8 mouse cellular contexts compared by ENCODE assay signal in the genomic region with DNA sequence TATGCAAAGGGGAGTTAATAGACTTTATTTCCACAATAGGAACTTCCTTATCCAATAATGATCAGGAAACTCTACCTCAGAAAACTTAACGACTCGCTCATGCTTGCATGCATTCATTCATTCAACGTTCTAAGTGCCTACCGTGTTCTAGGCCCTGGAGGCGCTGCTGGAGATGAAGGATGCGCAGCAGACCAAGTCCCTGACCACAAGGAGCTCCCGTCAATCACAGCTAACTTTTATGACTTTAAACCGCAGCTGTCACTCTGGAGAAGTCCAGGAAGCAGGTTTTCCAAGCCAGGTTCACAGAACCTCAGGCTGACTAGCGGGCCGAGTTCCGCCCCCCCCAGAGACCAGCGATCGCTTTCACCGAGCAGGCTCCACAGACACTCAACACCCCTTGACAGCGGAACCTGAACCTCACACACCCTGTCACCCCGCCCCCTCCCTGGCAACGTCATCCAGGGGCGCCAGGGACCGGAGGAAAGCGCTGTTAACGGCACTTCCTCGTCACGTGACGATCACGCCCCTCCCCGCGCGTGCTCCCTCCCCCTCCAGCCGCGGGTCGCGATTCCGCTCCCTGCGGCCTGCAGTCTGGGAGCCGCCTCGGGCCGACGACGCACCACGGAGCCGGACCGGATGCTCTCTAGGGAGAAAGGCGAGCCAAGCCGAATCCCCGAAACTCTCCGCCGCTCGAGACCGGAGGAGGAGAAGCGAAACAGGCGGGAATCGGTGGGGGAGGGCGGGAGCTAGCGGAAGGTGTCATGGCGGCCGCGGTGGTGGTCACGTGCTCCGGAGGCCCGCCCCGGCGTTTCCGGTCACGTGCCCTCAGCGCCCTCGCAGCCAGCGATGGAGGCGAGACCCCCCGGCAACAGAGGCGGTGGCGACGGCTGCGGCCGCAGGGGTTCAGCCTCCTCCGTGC. TPM values are rescaled to one million over a fixed set of nuclear protein-coding genes. Genes with fewer than 3 reads are reported as not detected.
A peak's percentile ranks its signal among the peaks of the same experiment; 100 is the strongest.
DNase-seq lines count a peak whose midpoint lies in the region; ATAC-seq and TF ChIP-seq lines count a peak whose summit lies in the region.

A gene (minus strand): TSS at position 778 of the 919 bp plus-strand sequence.
A gene (plus strand): TSS at position 817 of the 919 bp plus-strand sequence.

- no peak for TF ChIP-seq CTCF in C2C12 (IDR thresholded peaks at IDR 0.05; ENCODE audit: control insufficient read depth, insufficient read depth, insufficient read length)
- no peak for TF ChIP-seq CTCF in brain, embryonic 14.5 days (IDR thresholded peaks at IDR 0.05; ENCODE audit: borderline replicate concordance, extremely low read depth, insufficient read depth, insufficient read length)
- TF ChIP-seq CTCF in kidney, postnatal 0 days (IDR thresholded peaks at IDR 0.05; ENCODE audit: low read depth): no peak

- TF ChIP-seq POLR2A in brain, embryonic 14.5 days (IDR thresholded peaks at IDR 0.05; ENCODE audit: borderline replicate concordance, extremely low read depth, insufficient read depth, insufficient read length, poor library complexity, severe bottlenecking): peak; percentile 73

- peak within 1 kb of the TSS; percentile 86 for H3K9ac ChIP-seq in heart, embryonic 12.5 days
- H3K9ac ChIP-seq in kidney, postnatal 0 days (ENCODE audit: low read depth, low read length): peak within 1 kb of the TSS; percentile 94
- peak within 1 kb of the TSS; percentile 90 for H3K9ac ChIP-seq in liver, embryonic 11.5 days (ENCODE audit: low read depth, low read length)
- H3K9ac ChIP-seq in stomach, embryonic 14.5 days (replicated peaks; ENCODE audit: low read depth, low read length): peak within 1 kb of the TSS; percentile 90

- no peaks in the 10 kb centered on the region for H3K9me3 ChIP-seq in erythroblast, embryonic 14.5 days (ENCODE audit: control insufficient read depth, low read length)
- no peaks in the 10 kb centered on the region for H3K9me3 ChIP-seq in heart, embryonic 12.5 days (replicated peaks)
- H3K9me3 ChIP-seq in kidney, postnatal 0 days (replicated peaks; ENCODE audit: low read length): no peaks in the 10 kb centered on the region
- no peaks in the 10 kb centered on the region for H3K9me3 ChIP-seq in liver, embryonic 11.5 days (ENCODE audit: control insufficient read depth, low read length)
- no peaks in the 10 kb centered on the region for H3K9me3 ChIP-seq in stomach, embryonic 14.5 days (ENCODE audit: control insufficient read depth, low read depth, low read length)

- H3K4me2 ChIP-seq in heart, embryonic 12.5 days: peak within 1 kb of the TSS; percentile 97
- peak within 1 kb of the TSS; percentile 98 for H3K4me2 ChIP-seq in kidney, postnatal 0 days (ENCODE audit: low read length)
- H3K4me2 ChIP-seq in liver, embryonic 11.5 days: peak within 1 kb of the TSS; percentile 95
- H3K4me2 ChIP-seq in stomach, embryonic 14.5 days (replicated peaks; ENCODE audit: low read depth, low read length): peak within 1 kb of the TSS; percentile 83

- peaks cover 57% of the 10 kb centered on the region for H3K79me3 ChIP-seq in C2C12 (ENCODE audit: low read depth)

- peaks cover 35% of the 10 kb centered on the region for H3K4me1 ChIP-seq in erythroblast, embryonic 14.5 days (ENCODE audit: control insufficient read depth)
- peaks cover 14% of the 10 kb centered on the region for H3K4me1 ChIP-seq in heart, embryonic 12.5 days (replicated peaks)
- peaks cover 18% of the 10 kb centered on the region for H3K4me1 ChIP-seq in kidney, postnatal 0 days (replicated peaks; ENCODE audit: insufficient read depth, low read length)
- H3K4me1 ChIP-seq in liver, embryonic 11.5 days (replicated peaks; ENCODE audit: control insufficient read depth, insufficient read depth, low read length): peaks cover 17% of the 10 kb centered on the region
- H3K4me1 ChIP-seq in stomach, embryonic 14.5 days (ENCODE audit: control insufficient read depth, insufficient read depth, low read length): peaks cover 7% of the 10 kb centered on the region

- peaks cover 77% of the 10 kb centered on the region for H3K79me2 ChIP-seq in C2C12 (ENCODE audit: control insufficient read depth, insufficient read depth)

- H3K27ac ChIP-seq in heart, embryonic 12.5 days (ENCODE audit: poor library complexity, severe bottlenecking): peak within 1 kb of the TSS; percentile 87
- H3K27ac ChIP-seq in kidney, postnatal 0 days: peak within 1 kb of the TSS; percentile 91
- peak within 1 kb of the TSS; percentile 88 for H3K27ac ChIP-seq in liver, embryonic 11.5 days (ENCODE audit: low read depth, low read length)
- peak within 1 kb of the TSS; percentile 66; the same call in 1 of the 2 replicates for H3K27ac ChIP-seq in stomach, embryonic 14.5 days (ENCODE audit: low read length)

- WGBS in heart, embryonic 12.5 days: under 1% methylated on average over 75 of the region's 75 CpGs
- WGBS in kidney, postnatal 0 days: under 1% methylated on average over 72 of the region's 75 CpGs
- under 1% methylated on average over 75 of the region's 75 CpGs for WGBS in liver, embryonic 11.5 days
- WGBS in stomach, embryonic 14.5 days: under 1% methylated on average over 72 of the region's 75 CpGs

- peaks cover 15% of the 10 kb centered on the region for H3K36me3 ChIP-seq in C2C12 (ENCODE audit: control insufficient read depth, insufficient read depth)
- peaks cover 24% of the 10 kb centered on the region for H3K36me3 ChIP-seq in erythroblast, embryonic 14.5 days (ENCODE audit: control insufficient read depth)
- H3K36me3 ChIP-seq in heart, embryonic 12.5 days: peaks cover 15% of the 10 kb centered on the region
- peaks cover 12% of the 10 kb centered on the region; the same call in 1 of the 2 replicates for H3K36me3 ChIP-seq in kidney, postnatal 0 days (ENCODE audit: insufficient read depth, low read length)
- peaks cover 7% of the 10 kb centered on the region for H3K36me3 ChIP-seq in liver, embryonic 11.5 days (ENCODE audit: control insufficient read depth, insufficient read depth, low read length)
- H3K36me3 ChIP-seq in stomach, embryonic 14.5 days (ENCODE audit: control insufficient read depth, insufficient read depth, low read length): peaks cover 8% of the 10 kb centered on the region; the same call in 1 of the 2 replicates

- DNase-seq in brain, embryonic 14.5 days (ENCODE audit: low read depth): peak; percentile 99
- DNase-seq in kidney, postnatal 0 days (ENCODE audit: low spot score): peak; percentile 96
- peak; percentile 99 for DNase-seq in liver, embryonic 11.5 days (ENCODE audit: low spot score)
- DNase-seq in naive thymus-derived CD4-positive, alpha-beta T cell, adult 2 months (ENCODE audit: low read depth): peak; percentile 99

- peak within 1 kb of the TSS; percentile 84 for H3ac ChIP-seq in C2C12 (ENCODE audit: control insufficient read depth, insufficient read length, low read depth)

- peak within 1 kb of the TSS; percentile 77 for H3K4me3 ChIP-seq in C2C12 (ENCODE audit: insufficient read depth, poor library complexity, severe bottlenecking)
- H3K4me3 ChIP-seq in erythroblast, embryonic 14.5 days (replicated peaks): peak within 1 kb of the TSS; percentile 70
- H3K4me3 ChIP-seq in heart, embryonic 12.5 days: peak within 1 kb of the TSS; percentile 84
- peak within 1 kb of the TSS; percentile 95 for H3K4me3 ChIP-seq in kidney, postnatal 0 days (replicated peaks; ENCODE audit: low read depth, low read length)
- peak within 1 kb of the TSS; percentile 99 for H3K4me3 ChIP-seq in liver, embryonic 11.5 days (ENCODE audit: low read depth, low read length)
- peak within 1 kb of the TSS; percentile 90 for H3K4me3 ChIP-seq in stomach, embryonic 14.5 days (ENCODE audit: low read depth, low read length)

- peak; percentile 99 for ATAC-seq in heart, embryonic 12.5 days (ENCODE audit: insufficient number of reproducible peaks, low FRiP score)
- peak; percentile 98 for ATAC-seq in kidney, postnatal 0 days (replicated peaks; ENCODE audit: low FRiP score, low read depth)
- peak; percentile 96 for ATAC-seq in liver, embryonic 11.5 days (replicated peaks; ENCODE audit: low FRiP score)
- ATAC-seq in stomach, embryonic 14.5 days (ENCODE audit: insufficient number of reproducible peaks, insufficient read depth, low FRiP score, low read depth): peak; percentile 97

- no peaks in the 10 kb centered on the region for H3K27me3 ChIP-seq in C2C12 (ENCODE audit: control insufficient read depth, insufficient read depth, insufficient read length)
- H3K27me3 ChIP-seq in erythroblast, embryonic 14.5 days (ENCODE audit: control insufficient read depth): no peaks in the 10 kb centered on the region
- no peaks in the 10 kb centered on the region for H3K27me3 ChIP-seq in heart, embryonic 12.5 days (replicated peaks)
- no peaks in the 10 kb centered on the region for H3K27me3 ChIP-seq in kidney, postnatal 0 days (ENCODE audit: insufficient read depth, low read length)
- H3K27me3 ChIP-seq in liver, embryonic 11.5 days (replicated peaks; ENCODE audit: control insufficient read depth, insufficient read depth, low read length): no peaks in the 10 kb centered on the region
- H3K27me3 ChIP-seq in stomach, embryonic 14.5 days (ENCODE audit: control insufficient read depth, insufficient read depth, low read length): no peaks in the 10 kb centered on the region

TF ChIP-seq in C2C12, 6 proteins besides CTCF, POLR2A, EP300 and RAD21 (continues in another document):
- TF ChIP-seq FOSL1 (IDR thresholded peaks at IDR 0.05; ENCODE audit: insufficient read depth, low read length, poor library complexity, severe bottlenecking): no peak
- peak; percentile 86 for TF ChIP-seq MAX (IDR thresholded peaks at IDR 0.05)
- TF ChIP-seq CEBPB (IDR thresholded peaks at IDR 0.05; ENCODE audit: low read depth): no peak
- TF ChIP-seq MYOD1 (IDR thresholded peaks at IDR 0.05; ENCODE audit: control insufficient read depth, insufficient read length, low read depth): no peak
- TF ChIP-seq MYOG (IDR thresholded peaks at IDR 0.05; ENCODE audit: control insufficient read depth, extremely low read depth, insufficient read length): no peak

RNA-seq across cellular contexts. Expression of the first gene that starts in this region (rescaled TPM):
- 8.3 TPM for polyA plus RNA-seq in C2C12 (2012; fragmentation: generic; extraction: Trizol)
- polyA plus RNA-seq in brain, embryonic 14.5 days (2012; rRNA removed): 22.6 and 24.6 TPM in 2 replicates
- 0.09 TPM in 2 replicates for polyA plus RNA-seq in erythroblast, embryonic 14.5 days (2012)
- polyA plus RNA-seq in heart, embryonic 12.5 days (2016; fragmentation: Nextera tagmentation; extraction: Ambion mirVana): 16.4 and 17.4 TPM in 2 replicates
- 18.0 and 19.0 TPM in 2 replicates for polyA plus RNA-seq in kidney, postnatal 0 days (2015; fragmentation: Nextera tagmentation; extraction: Ambion mirVana)
- 15.5 and 16.7 TPM in 2 replicates for polyA plus RNA-seq in liver, embryonic 11.5 days (2014; fragmentation: Nextera tagmentation; extraction: Ambion mirVana)
- polyA plus RNA-seq in stomach, embryonic 14.5 days (2014; fragmentation: Nextera tagmentation; extraction: Ambion mirVana): 23.6 and 24.3 TPM in 2 replicates

RNA-seq across cellular contexts. Expression of the second gene that starts in this region (rescaled TPM):
- polyA plus RNA-seq in C2C12 (2012; fragmentation: generic; extraction: Trizol): 19.9 TPM
- polyA plus RNA-seq in brain, embryonic 14.5 days (2012; rRNA removed): 28.7 and 29.0 TPM in 2 replicates
- polyA plus RNA-seq in erythroblast, embryonic 14.5 days (2012): 0.99 and 1.7 TPM in 2 replicates
- polyA plus RNA-seq in heart, embryonic 12.5 days (2016; fragmentation: Nextera tagmentation; extraction: Ambion mirVana): 32.5 and 33.1 TPM in 2 replicates
- polyA plus RNA-seq in kidney, postnatal 0 days (2015; fragmentation: Nextera tagmentation; extraction: Ambion mirVana): 39.1 and 43.6 TPM in 2 replicates
- polyA plus RNA-seq in liver, embryonic 11.5 days (2014; fragmentation: Nextera tagmentation; extraction: Ambion mirVana): 83.6 and 95.7 TPM in 2 replicates
- 40.8 and 47.8 TPM in 2 replicates for polyA plus RNA-seq in stomach, embryonic 14.5 days (2014; fragmentation: Nextera tagmentation; extraction: Ambion mirVana)

Comparison
In these comparisons a context has a peak if more than half of its experiments do, and no peak if none do; other contexts are left out.
1. Peak in every context shown above with its lines: DNase-seq, ATAC-seq, H3K4me3 ChIP-seq and H3K27ac ChIP-seq.